Mouse (Mus musculus) lung, adult 2 months (tissue): Measurements from ENCODE around the gene Nppa.

Source experiments
- CTCF ChIP-seq: fragments of 200-500 bp; IDR thresholded peaks from 2 replicates; pipeline ENCODE4 v1.5.1; 2011; ENCODE audit warnings: mild to moderate bottlenecking, low read length, control low read depth; ENCODE audit not compliant: insufficient read depth
- POLR2A ChIP-seq: fragments of 200-500 bp; IDR thresholded peaks from 2 replicates; pipeline ENCODE4 v1.6.1; 2011; ENCODE audit warnings: low read depth, mild to moderate bottlenecking, control low read depth, low read length, borderline replicate concordance; ENCODE audit errors: extremely low read depth

GRCm38 (mm10) chr4:147993571-147994095 is 6.9 kb upstream of the Nppa start:
- no peak for TF ChIP-seq CTCF
- no peak for TF ChIP-seq POLR2A
